Mouse (Mus musculus) T-helper 17 cell (primary cell): ENCODE measurements at regions not wholly inside any gene's neighbourhood (a gene's known extent, or its start where the extent isn't known, plus 50 kb on each side); places are given as distances from the start of the nearest gene placed in this dataset.
"Not testable (repeated sequence)": the region's sequence is repeated elsewhere in the genome, so short reads cannot be mapped to it uniquely, and the experiment has no call there.

Source experiments
- in situ Hi-C, 2 experiments: fragments of 300-600 bp; cut with MboI, MseI; formaldehyde crosslinking; loops; 1 replicate in 1 of 2; 2 replicates in 1 of 2; pipeline ENCODE4 v1.15.1; 2025; ENCODE audit warnings: high pct_unique_total_duplicates in 2 of 2

DNA sequence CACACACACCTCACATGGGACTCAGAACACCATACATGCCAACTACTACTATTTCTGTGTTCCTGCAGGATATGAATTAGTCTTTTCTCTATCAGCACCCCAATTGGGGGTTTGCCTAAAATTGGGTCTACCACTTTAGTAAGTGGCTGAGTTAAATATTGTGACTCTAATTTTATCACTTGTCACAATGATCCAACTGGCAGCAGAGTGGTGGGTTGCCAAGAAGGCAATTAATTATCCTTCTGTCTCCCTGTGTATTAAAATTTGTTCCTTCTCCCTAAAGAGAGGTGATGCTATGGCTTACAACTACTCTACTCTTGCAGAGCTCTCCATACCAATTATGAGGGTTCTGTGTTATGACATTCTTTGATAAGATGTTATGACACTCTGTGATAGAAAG, 245.3 kb downstream of the Brms1l start:
- in situ Hi-C loops = no loop called here

DNA sequence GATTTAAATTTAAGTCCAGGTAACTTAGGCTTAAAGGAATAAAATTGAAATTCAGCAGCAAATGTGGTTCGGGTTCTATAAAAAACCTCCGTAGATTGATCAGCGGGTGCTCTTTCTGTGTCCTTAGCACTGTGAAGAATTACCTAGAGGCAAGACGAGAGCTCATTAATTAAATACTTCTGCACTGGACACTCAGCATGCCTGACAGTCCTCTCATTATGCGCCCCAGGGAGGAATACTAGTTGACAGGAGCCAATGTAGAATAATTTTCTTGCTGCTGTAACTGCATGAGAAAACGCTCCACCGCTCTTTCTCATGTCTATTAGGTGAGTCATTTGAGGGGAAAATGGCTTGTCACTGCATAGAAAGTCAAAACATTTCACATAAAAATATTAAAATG, 228.1 kb downstream of the Brms1l start:
- in situ Hi-C loops = loop anchor here (25.0 kb wide), 2 partner anchors 473 to 923 kb away; partner anchors contain the start of gene Nkx2-1 (in 1 of the 2)

DNA sequence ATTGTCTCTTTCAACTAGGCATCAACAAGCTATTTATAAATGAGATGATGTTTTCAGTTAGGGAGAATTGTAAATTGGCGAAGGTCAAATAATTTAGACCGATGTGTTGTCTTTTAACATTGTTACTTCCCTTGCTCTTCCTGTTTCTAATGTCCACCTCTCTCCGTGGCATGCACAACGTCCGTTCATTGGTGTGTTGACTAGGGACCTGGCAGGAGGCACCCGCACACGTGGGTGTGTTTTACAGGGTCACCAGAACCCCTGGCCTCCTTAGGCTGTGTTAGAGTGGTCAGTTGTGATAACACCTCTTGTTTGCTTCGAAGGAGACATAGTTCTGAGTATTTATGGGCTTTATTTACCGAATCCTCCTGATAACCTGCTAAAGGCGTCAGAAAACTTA, 222.8 kb downstream of the Brms1l start:
- in situ Hi-C loops = loop anchor here (5.0 to 25.0 kb wide), 5 partner anchors 343 to 928 kb away; partner anchors contain the start of gene Nkx2-1 (in 2 of the 2)

DNA sequence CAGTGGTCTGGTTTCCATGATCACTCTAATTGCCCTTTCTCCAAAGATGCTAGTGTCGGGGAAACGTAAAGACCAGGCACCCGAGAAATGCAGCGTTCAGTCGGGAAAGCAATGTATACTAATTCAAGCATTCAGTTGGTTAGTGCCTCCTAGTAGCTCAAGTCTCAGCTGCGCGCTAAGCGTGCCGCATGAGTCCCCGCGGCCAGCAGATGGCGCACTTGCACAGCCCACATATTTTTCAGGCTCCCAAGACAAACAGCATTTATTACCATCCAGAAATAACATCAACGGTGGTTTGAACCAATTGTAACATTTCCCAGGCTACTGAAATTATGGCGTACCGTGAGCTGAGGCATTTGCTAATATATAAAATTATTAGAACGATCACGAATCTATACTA, 222.3 kb downstream of the Brms1l start:
- in situ Hi-C loops = loop anchor here (5.0 to 25.0 kb wide), 5 partner anchors 344 to 929 kb away; partner anchors contain the start of gene Nkx2-1 (in 2 of the 2)

DNA sequence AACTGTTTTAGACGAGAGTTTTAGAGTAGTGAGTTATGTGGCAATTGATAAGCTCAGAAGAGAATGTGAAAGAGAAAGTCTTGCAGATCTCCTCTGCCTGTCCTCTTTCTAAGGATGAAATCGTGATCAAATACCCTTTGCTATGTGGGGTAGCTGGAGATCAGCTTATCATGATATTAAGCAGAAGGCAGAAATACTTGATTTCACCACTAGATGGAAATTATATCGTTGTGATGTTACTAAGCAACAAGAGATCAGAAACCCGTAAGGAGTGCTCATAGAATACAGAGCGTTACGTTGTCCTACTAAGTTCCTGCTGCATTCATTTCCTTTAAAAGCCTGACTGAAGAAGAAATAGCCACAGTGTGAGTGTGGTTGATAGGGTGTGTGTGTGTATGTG, 219.3 kb downstream of the Brms1l start:
- in situ Hi-C loops = loop anchor here (5.0 to 25.0 kb wide), 5 partner anchors 347 to 932 kb away; partner anchors contain the start of gene Nkx2-1 (in 2 of the 2)

DNA sequence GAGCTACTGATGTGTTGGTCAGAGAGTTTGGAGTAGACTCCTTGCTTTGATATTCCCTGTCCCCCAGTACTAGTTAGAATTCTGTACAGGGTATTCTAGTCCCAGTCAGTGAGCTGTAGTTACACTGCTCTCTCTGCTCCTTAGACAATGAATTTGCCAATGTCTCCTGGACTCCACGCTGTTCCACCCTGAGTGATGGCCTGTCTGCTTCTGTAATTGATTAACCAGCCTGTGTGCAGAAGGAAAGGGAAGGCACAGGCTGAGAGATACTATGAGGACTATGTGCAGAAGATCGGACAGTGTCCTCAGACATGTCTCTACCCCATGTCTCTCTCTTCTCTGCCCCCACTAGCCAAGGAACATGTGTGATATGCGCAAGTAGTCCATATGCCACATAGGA, 209.9 kb downstream of the Brms1l start:
- in situ Hi-C loops = no loop called here

DNA sequence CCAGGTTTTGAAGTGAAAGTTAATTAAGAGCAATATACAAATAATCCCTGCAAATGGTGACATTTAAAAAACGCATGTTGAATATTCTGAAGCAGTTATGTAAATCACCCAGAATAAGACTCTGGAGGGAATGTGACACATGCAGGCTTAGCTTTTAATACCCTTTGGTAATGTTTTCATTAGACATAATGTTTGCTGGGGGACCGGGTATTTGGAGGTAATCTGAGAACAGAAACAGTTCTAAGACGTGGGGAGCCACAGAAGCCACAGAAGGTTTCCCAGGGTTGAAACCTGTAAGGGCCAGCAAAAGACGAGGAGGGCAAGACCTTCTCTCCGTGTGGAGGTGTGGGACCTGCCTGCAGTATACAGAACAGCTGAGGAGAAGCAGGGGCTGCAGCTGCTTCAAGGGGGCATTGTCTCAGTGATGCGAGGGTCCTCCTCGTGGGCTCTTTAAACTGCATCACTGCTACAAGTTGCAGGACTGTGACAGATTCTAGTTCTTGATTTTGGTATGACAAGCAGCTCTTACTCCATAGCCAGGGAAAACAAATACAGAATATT, 184.9 kb downstream of the Brms1l start:
- in situ Hi-C loops = no loop called here

DNA sequence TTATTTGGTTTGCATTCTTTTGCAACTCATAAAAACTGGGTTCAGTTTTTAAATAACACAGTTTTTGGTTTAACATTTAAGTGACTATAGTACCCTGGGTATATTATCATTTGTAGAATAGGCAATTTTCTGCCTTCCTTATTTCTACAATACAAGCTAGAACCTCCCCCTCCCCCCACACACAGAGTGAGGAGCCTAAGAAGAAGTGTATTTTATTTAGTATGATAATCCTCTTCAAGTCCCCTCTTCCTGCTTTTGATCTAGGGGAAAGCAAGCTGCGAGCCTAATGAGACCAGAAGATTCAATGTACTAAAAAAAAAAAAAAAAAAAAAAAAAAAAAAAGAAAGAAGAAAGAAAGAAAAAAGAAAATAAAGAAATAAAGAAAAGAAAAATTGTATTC, 184.4 kb downstream of the Brms1l start:
- in situ Hi-C loops = no loop called here

DNA sequence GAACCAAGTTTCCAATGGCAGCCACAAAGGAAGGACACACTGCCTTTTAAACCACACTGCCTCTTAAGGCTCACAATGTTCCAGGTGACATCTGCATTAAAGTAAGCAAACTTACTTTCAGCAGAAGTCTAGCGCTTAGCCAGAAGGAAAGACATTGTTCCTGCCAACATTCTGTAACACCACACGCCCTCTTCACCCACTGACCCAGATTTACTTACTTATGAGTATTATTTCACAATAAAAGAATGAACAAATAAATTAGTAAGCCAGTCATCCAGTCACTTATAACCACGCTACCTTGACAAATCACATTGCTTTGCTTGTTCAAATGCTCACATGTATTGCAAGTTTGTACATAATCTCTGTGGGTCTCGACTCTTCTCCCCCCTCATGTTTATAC, 173.9 kb downstream of the Brms1l start:
- in situ Hi-C loops = loop anchor here in 1 of 2 experiments (10.0 kb wide), 1 partner anchor 1485 kb away; no protein-coding TSS in a partner anchor

DNA sequence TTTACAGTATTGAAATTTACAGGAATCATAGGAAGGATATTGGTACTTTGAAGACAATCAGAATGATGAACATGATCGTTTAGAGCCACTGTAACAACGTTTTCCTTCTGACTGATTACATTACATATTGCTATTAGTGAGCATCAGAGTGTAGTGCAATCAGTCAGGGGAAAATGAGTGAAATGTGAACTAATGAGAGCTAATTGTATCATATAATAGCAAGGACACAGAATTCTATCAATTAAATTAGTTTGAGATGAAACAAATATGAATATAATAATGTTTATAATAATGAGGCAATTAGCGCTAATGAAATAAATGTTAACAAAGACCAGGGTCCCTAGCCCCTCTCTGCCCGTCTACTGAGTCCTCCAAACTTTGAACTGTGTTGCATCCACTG, 169.7 kb downstream of the Brms1l start:
- in situ Hi-C loops = loop anchor here in 1 of 2 experiments (10.0 kb wide), 1 partner anchor 1489 kb away; no protein-coding TSS in a partner anchor

DNA sequence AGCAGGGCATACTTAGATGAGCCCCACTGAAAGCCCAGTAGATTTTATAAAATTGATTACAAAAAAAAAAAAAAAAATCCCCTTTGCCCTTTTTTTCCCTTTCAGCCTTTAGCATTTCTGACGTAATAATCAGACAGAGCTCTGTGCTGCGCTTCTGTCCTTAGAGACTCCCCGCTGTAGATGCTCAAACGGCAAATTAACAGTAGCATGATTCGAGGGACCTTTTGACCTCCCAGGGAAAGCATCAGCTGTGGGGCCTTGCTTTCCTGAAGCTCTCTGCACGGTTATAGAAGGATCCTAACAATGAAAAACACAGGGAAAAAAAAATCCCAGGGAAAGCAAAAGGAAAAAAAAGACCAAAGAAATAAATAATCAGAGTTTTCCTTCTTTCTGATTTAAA, 169.2 kb downstream of the Brms1l start:
- in situ Hi-C loops = loop anchor here in 1 of 2 experiments (10.0 kb wide), 1 partner anchor 1489 kb away; no protein-coding TSS in a partner anchor

DNA sequence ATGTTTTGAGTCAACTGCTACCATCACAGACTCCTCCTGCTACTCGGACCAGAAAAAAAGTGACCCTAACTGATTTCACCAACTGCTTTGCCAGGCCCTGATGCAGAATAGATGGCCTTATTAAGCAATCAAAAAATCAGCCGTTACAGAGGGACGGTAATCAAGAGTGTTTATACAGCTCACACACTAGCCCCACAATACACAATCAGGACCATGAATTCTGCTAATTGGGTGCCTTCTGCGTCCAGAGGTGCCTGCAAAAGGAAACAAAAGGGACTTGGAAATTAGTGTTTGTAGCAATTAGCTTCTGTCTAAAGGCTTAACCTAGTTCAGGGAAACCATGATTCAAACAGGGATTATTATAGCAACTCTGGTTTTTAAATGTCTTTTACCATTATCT, 168.4 kb downstream of the Brms1l start:
- in situ Hi-C loops = loop anchor here in 1 of 2 experiments (10.0 kb wide), 1 partner anchor 1490 kb away; no protein-coding TSS in a partner anchor

DNA sequence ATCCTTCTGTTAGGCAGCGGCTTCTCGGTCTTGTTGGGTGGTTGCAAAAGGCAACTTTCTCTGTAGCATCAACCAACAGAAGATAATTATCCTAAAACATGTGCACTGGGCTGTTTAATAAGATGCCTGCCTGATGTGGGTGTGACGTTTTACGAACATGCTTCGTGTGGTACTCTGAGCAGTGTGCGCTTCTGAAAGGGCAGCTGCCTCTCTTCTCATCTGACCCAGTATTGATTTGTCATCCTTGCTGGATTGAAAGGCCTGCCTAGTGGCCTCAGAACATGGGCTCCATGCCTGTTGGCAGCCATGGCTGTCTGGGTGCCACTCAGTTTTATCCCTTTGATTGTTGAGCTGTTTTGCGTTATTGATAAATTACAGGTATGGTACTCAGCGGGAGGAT, 167.4 kb downstream of the Brms1l start:
- in situ Hi-C loops = loop anchor here in 1 of 2 experiments (10.0 kb wide), 1 partner anchor 1491 kb away; no protein-coding TSS in a partner anchor

DNA sequence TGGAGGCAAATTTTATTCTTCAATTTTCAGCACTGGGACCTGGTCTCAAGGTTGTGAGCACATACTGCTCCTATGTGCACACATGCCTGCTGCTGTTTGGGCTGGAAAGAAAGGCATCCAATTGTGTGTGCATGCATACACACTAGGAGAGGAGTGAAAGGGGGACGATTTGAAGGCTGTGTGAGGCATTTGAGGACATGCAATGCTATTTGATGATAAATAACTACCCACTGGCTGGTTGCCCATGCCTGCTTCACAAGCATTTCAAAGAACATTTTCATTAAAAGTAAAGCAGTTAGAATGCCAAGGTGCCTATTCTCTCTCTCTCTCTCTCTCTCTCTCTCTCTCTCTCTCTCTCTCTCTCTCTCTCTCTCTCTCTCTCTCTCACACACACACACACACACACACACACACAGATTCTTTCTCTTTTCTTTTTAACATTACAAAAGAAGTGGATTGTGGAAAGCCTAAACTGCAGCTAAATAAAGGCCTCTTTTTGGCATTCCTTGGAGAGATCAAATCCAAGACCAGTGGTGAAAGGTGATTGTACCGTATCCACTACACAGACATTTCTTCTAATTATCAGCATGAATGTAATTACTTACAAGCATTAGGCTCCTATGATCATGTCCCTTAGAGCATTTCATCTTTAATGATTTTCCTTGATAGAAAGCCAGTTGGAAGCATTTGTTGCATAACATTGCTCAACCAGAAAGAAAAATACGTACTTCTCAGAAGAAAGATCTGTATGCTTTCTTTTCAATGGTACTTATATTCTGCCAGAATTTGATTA, 160.7 kb downstream of the Brms1l start:
- in situ Hi-C loops = no loop called here

DNA sequence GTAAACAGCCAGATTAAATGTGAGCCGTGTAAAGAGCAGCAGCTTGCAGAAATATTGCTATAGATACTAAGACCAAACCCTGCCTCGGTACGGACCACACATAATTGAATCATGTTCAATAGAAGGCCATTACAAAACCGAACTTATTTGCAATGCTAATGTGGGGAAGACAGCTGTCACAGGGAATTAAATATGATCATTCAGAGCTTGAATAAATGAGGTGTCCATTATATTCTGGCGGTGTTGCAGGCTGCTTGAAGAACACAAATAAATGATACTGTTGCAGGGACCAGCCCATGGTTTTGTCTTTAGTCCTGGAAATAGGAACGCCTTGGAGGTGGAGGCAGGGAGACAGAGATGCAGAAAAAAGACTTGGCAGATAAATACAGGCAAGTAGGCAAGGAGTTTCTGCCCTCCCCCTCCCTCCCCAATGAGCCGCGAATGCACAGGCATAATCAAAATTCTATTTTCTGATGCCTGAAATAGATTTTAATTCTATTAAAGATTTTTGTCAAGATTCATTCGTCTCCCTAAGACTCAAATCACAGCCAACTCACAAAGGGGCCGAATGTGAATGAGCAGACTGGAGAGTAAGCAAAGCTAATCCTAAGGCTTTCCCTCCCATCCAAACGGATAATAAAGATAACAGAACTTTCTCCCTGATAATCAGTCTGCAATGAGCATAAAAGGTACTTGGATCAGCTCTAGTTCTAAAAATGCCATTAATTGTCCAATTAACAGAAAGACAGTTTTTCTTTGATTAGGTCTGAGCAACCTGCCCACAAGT, 147.6 kb downstream of the Brms1l start:
- in situ Hi-C loops = no loop called here

DNA sequence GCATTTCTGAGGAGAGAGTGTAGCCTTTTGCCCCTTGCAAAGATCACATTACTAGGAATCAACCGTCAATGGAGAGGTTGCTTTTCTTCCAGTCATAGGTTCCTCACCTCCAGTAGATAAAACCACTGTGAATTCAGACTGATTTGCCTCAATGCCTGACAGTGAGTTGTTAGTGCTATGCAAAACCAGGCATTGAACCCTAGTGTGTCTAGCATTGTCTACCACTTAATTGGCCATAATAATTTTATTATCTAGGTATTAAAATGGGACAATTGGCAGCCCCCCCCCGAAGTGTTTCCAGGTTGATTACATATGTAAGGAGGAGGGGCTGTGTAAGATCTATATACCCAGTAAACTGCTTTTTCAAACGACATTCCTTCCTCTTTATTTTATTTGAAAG, 147.0 kb downstream of the Brms1l start:
- in situ Hi-C loops = no loop called here

DNA sequence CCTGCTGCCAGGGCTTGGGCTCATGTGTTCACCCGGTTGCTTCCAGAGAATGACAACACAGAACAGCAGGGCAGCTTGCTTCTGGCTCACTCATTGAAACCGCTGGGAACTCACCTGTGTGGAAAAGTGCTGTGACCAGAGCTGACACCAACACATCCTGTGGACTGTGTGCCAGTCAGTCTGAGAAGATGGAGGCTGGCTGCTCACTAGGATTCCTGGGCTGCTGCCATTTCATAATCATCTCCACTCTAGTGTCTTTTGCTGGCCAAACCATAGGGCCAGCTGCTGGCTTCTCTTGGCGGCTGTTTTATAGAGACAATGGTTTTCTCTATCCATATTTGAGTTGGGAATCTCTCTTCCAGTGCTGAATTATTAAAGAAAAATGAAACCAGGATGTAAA, 138.1 kb downstream of the Brms1l start:
- in situ Hi-C loops = no loop called here

DNA sequence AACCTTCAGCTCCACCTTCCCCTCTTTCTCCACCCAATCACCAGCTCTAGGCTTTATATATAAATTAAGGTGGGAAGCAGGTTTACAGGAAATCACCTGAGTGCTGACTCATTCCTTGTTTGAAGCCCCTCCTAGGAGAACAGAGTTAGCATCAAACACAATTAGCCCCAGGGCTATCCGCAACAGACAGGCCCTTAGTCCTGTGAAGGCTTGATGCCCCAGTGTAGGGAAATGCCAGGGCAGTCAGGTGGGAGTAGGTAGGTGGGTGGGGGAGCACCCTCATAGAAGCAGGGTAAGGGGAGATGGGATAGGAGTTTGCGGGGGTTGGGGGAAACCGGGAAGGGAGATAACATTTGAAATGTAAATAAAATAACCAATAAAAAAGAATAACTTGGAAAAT, 123.2 kb downstream of the Brms1l start:
- in situ Hi-C loops = not testable (repeated sequence)

DNA sequence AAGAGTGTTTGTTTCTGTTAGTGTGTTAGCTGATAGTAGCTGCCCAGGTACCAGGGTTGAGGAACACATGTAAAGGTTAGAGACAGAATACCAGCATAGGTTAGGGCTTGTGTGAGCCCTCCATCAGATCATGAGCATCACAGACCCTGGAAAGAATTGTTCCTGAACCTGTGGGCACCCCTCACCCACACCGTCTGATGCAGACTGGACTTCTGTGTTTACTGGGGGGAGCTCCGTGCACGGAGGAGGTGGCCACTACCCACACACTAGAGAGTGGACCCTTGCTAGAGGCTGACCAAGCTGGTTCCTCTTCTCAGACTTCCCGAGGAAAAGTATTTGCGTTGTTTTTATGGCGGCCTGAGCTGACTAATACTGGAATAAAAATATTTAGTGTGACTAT, 104.4 kb downstream of the Brms1l start:
- in situ Hi-C loops = no loop called here

DNA sequence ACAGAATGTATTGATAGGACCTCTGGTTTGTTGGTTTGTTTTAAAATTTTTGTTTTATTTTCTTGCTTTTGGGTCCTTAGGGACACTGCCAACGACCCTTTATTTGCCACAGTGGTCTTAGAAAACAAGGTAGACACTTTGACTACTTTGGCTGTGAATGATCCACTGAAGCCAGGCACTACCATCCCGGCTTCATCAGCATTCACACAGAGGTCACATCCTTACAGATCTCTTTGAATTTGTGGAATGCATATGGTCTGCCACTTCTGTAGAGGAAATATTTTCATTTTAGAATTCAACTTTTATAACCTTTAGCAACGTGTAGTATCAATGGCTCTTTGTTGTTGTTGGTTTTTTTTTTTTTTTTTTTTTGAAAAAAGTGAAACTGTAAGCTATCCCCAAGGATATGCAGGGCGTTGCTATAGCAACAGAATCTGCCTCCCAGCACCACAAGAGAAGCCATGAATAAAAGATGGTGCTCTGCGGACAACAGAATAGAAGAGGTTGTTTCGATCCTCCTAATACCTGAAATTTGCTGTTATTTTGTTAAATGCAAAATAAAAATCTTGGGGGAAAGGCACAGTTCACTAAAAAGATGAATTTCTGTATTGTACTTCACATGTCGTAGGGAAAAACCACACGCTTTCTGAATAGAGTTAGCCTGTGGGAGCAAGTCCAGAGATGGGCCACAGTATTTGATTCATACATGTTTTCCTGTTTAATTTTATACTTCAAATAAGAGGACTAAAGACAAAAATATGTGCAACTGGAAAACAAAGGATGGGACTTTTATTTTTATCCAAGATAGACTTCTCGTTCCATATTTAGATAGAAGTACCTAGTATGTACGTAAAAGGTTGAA, 103.4 kb downstream of the Brms1l start:
- in situ Hi-C loops = no loop called here

DNA sequence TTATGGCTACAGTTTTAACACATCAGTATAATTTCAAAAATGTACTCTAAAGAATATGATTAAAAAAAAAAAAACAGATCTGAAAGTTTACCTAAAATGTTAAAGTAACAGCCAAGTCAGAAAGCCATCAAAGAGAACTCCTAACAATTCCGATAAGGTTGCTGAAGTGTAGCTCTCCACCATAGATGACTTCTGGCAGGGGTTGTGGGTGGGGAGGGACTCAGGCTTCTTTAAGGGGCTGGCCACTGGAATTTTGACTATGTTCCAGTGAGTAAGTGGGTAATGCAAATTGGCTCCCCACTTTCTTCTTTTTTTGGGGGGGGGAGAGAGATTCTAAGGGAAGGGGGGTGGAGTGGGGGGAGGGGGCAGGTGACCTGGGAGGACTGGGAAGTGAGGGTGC, 98.0 kb downstream of the Brms1l start:
- in situ Hi-C loops = no loop called here
